Mouse (Mus musculus): ENCODE data around the gene Elk3. TPM values are rescaled to one million over a fixed set of nuclear protein-coding genes. Genes with fewer than 3 reads are reported as not detected.

Gene Elk3
- polyA plus RNA-seq, 1 experiment from 2014 or later: 18.2 TPM

DNA sequence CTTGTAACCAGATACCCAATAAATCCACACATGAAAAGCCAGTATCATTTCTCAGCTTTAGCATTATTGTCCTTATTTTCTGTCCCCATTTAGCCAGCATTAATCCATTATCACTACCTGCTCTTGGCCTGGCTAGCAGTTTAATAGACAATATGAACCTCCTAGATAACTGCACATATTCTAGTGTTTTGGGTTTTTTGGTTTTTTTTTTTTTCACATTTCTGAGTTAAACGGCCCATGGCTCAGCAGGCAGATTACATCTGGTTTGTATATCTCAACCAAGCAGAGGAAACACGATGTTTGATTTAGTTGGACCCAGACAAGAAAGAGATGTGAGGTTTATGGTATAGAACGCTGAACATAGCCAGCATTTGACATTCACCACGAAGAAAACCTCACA, 41.2 kb downstream of the Elk3 start:
- DNase-seq (ENCODE audit: low spot score): no peak

DNA sequence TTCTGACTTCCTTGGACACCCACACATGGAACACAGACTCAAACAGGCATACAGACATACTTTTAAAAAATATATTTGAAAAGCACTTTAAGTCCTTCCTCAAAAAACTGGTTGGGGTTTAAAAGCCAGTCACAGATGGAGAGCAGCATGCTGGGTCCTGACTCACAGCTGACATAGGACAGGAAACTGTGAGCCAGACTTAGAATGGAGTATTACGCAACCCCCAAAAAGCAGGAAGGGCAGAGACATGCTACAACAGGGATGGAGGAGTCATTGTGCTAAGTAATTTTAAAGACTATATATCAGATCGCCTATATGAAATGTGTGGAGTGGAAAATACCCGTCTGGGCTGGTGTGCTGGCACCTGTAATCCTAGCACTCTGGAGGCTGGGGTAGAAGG, 42.6 kb downstream of the Elk3 start:
- DNase-seq (ENCODE audit: low spot score): no peak

- DNase-seq (ENCODE audit: low spot score): no peak
Observed at GRCm38 (mm10) chr10:93267509-93267908, 43.4 kb downstream of the Elk3 start.

DNA sequence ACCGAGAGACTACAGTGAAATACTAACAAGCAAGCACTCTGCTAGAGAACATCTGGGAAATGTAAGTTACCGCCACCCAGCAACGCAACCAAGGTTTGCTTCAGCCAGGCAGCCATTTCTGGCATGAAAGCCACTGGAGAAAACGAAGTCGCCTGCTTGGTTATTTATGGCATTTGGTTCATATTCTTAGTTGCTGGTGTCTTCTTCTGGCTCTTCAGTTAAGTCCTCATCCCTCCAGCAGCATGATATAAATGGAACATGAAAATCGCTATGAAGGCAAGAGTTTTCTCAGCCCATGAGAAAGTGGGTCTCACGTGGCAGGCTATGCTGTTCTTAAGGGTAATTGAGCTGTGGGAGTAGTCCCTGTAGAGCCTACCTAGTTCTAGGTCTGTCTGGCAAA, 44.4 kb downstream of the Elk3 start:
- no peak for DNase-seq (ENCODE audit: low spot score)

- DNase-seq (ENCODE audit: low spot score): no peak
Observed at GRCm38 (mm10) chr10:93265833-93266232, 45.1 kb downstream of the Elk3 start.

DNA sequence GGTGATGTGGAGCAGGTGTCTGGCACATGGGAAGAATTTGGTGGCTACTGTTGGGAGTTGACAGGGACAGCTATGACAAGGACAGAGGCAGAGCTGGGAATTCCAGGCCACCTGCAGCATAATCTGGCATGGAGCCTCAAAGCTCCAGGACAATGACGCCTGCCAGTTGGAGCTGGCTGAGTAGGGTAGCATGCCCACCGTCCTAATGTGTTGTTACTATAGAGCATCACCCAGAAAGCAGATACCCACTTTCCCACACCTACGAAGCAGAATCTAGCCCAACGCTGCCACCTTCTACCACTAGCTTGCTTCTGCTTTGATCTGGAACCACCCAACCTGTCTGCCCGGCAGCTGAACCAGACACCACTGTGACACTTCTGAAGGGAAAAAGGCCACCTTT, 46.9 kb downstream of the Elk3 start:
- DNase-seq (ENCODE audit: low spot score): no peak

- DNase-seq (ENCODE audit: low spot score): no peak
Observed at GRCm38 (mm10) chr10:93263431-93263830, 47.5 kb downstream of the Elk3 start.

DNA sequence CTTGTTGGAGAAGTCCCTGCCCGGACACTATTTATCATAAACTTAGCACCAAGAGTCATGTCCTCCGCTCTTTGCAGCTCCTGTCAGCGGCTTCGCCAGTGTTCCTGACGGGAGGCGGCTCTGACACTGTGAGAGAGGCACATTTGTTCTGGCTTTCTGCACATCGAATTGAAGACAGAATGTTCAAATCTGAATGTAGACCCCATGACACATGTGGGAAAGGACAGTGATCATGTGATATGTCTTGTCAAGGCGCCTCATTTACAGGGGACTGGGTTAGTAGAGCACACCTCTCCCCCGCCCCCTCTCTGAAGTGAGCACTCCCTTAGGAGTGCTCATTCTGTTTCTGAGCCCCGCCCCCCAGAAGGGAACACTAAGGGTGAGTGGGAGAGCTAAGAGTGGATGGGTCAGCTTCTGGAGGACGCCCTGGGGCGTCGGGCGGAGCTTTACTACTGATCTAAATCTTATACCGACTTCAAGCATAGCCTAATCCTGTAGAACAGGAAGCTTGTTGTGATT, 48.9 kb downstream of the Elk3 start:
- no peak for DNase-seq (ENCODE audit: low spot score)

DNA sequence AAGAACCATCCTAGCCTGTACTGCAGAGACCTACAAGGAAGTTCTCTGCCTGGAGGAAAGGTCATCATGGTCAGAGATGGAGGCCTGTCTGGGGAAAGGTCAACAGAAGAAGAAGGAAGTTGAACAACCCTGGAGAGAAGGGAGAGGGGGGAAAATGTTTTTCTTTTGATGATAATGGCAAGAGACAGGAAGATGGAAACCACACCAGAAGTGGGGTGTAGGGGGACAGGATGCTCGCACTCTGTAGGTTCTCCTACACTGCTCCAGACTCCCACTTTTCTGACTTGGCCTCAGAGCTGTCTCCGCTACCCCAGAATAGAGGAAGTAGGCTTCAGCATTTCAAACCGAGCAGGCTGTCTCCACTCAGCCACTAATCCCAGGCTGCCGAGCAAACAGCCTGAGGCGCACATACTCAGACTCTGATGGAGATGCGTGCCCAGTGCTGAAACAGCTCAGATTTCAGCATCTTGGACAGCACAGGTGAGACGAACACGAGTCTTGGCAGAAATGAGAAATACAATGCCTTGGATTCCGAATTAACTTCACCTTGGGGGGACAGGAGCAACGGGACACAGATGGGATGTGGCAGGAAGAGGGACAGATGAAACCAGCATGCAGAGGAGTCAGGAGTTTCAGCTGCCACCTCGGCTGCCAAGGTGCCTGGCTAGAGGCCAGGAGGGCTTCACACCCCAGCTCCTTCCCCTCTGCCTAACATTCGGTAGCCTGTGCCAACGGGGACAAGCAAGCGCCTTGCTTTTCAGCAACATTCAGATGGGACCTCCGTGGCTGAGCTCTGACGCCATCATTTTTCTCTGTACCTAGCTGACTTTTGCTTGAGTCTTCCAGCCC, 49.6 kb downstream of the Elk3 start:
- DNase-seq (ENCODE audit: low spot score): peak; percentile 54

- no peak for DNase-seq (ENCODE audit: low spot score)
Observed at GRCm38 (mm10) chr10:93259826-93260225, 51.1 kb downstream of the Elk3 start.

- no peak for DNase-seq (ENCODE audit: low spot score)
Observed at GRCm38 (mm10) chr10:93255294-93255693, 55.6 kb downstream of the Elk3 start.

DNA sequence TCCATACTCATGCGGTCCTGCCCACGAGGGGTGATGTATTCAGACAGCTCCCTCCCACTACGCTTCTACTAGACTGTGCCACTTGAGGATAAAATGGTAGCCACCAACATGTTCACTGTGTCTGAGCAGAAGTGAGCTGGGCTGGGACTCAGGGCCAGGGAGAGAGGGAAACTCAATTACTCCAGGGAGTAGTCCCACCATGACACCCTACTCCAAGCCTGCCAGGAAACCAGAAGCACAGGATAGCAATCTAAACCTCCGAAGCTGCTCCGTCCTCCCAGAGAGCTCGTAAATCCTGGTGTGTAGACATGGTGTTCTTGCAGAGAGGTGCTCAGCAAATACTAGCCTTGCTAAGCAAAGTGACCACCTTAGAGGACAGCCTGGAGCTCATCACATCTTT, 57.8 kb downstream of the Elk3 start:
- DNase-seq (ENCODE audit: low spot score): no peak

GRCm38 (mm10) chr10:93252661-93253060, 58.3 kb downstream of the Elk3 start:
- DNase-seq (ENCODE audit: low spot score): no peak

DNA sequence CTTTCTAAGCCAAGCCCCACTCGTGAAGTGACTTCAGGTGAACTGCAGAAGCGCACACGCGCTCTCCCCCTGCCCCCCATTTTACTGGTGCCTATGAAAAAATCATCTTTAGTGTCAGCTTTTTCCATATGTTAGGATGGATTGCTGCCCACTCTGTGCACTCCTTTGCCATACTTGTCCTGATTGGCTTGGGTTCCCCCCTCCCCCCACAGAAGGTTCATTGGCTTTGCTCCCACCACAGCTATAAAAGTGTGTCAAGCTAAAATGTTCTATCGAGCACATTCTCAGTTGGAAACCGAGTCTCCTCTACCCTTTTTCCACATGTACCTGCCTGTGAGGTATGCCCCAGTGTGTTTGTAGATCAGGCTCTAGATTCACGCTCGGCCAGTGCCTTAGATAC, 59.5 kb downstream of the Elk3 start:
- no peak for DNase-seq (ENCODE audit: low spot score)

DNA sequence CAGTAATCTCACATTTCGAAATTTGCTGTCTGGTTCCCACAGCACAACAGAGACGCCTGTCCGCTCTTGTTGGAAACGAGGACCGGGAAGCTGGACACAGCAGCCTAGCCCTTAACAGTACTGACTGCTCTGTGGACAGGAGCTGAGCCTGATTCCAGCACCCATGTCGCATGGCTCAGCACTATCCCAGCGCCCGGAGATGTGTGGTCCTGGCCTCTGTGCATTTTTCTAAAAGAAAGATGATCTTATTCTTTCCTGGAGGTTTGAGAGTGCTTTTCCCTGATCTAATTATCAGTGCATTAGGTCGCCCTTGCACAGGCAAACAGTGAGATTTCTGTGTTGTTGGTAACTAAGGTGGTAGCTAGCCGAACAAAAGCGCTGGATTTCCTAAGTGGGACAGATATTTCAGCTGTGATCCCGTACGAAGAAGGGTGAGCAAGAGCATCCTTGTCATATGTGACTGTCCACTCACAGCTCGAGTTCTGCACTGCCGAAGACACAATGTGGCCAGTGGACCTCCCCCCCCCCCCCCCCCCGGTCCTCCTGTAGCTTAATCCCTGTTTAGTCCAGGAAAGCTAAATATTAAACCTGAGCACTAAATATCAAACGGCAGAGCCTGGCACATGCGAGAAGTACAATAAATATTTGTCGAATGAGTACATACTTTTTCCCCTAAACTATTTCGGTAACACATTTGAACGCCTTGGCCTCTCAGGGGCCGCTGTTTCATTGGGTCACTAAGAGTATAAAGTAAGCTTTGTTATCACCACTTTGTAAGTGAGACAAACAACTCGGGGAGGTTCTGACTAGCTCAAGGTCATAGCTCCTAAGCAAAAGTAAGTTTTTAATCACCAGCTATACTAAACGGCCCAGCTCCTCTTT, 60.3 kb downstream of the Elk3 start:
- no peak for DNase-seq (ENCODE audit: low spot score)

DNA sequence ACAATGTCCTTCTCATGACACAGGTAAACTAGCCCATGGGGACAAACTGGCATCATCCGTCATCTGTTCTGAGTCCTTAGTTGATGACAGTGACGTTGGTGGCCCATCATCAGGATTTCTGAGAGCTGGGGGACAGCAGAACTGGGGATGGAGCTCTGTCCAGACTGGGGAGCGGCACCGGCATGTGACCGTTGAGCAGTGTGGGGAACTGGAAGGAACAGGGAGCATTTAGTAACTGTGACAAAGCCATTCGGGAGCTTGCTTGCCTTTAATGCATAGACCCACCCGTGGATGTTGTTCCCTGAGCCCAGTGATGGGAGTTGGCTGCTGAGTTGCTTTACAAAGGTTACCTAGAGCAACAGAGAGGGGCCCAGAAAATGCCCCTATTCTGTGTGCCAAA, 61.0 kb downstream of the Elk3 start:
- DNase-seq (ENCODE audit: low spot score): no peak

DNA sequence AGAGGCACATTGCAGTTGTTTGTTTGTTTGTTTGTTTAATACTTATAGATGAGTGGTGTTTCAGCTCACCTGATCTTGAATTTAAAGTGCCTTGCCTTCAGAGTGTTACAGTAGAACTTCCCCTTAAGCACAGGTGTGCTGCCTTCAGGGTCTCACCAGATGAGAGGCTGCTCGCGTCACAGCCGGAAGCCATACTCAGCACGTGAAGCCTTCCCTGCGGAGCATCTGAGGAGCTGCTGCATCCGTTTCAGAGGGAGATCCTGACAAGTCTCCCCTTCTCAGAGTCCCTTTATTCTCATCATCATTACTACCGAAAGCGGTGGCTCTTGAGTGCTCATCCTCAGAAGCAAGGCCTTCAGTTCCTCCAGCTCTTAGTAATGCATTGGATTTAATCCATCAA, 62.5 kb downstream of the Elk3 start:
- DNase-seq (ENCODE audit: low spot score): no peak

DNA sequence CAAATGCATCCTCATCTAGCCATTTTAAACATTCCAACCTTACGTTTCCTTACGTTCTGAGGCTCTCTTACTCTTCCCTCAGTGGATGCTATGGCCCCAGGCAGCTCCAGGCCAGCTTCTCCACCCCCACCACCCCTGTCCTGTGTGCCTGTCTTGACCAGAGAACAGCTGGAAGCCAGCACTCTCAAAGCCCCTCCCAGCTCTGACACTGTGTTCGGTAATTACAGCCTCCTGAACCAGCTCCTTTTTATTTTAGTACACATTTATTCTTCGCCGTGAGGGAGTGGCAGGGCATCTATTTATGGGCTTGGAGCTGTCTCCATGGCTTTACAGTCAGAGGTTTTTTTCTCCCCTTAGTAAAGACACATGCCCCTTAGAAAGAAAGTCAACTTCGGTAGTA, 63.0 kb downstream of the Elk3 start:
- no peak for DNase-seq (ENCODE audit: low spot score)

DNA sequence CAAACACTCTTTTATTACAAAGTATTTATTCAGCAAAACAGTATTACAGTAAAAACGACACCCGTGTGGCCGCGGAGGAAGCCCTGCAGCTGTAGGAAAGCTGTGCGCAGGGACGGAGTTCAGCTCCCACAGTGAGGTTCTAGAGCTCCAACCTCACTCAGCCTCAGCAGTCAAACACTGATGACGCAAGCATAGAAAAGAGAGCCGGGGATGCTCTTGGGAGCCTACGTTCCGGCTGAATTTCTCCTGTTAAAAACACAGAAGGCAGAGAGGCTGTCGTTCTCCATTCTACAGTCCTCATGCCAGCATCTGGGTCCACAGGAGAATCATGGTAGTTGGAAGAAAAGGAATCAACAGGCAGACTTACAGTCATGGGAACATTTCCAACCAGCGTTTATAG, 63.5 kb downstream of the Elk3 start:
- no peak for DNase-seq (ENCODE audit: low spot score)

DNA sequence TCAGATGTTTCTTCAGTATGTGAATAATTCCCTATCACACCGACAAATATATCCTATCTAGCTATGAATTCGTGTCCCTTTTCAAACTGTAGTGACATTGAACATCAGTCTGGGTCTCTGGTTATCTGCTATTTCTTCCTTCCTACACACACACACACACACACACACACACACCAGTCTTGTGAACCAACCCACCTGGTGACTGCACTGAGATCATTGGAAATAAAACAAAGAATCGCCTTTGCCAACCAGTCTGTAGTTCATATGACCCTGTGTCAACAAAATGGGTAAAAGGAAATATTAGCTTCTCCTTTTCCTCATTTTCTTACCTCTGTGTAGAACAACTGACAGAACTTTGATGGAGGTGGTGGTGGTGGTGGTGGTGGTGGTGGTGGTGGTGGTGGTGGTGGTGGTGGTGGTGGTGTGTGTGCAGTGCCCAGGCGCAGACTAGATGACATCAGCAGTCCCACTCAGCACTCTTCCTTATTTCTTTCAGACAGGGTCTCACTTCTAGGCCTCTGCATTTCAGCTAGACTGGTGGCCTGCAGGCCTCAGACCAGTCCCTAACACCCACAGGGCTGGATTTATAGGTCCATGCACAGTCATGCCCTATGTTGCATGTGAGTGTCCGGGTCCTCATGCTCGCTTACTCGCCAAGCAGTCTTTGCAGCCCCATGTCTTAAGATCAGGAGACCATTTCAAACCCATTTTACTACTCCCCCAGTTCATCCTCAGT, 64.6 kb downstream of the Elk3 start:
- no peak for DNase-seq (ENCODE audit: low spot score)

GRCm38 (mm10) chr10:93244209-93244705, 66.7 kb downstream of the Elk3 start:
- DNase-seq (ENCODE audit: low spot score): no peak

Measured in thymus, postnatal 0 days (tissue).